Mouse (Mus musculus) adrenal gland, adult 18-20 months (tissue): ENCODE data around the gene Igf2. TPM values are rescaled to one million over a fixed set of nuclear protein-coding genes. Genes with fewer than 3 reads are reported as not detected.

Experiments used
- DNase-seq, 2 experiments: peaks; one replicate each; pipeline ENCODE4 v3.0.0; 2021 to 2022; ENCODE audit warnings: low spot score in 2 of 2
- total RNA-seq, 2 experiments: library from RNA; stranded (reverse); gene quantifications; 1 replicate in 1 of 2; 2 replicates in 1 of 2; pipeline ENCODE4 v1.2.3; 2021

Gene Igf2
- total RNA-seq, 2 experiments from 2014 or later: 15.2 to 22.1 TPM

DNA sequence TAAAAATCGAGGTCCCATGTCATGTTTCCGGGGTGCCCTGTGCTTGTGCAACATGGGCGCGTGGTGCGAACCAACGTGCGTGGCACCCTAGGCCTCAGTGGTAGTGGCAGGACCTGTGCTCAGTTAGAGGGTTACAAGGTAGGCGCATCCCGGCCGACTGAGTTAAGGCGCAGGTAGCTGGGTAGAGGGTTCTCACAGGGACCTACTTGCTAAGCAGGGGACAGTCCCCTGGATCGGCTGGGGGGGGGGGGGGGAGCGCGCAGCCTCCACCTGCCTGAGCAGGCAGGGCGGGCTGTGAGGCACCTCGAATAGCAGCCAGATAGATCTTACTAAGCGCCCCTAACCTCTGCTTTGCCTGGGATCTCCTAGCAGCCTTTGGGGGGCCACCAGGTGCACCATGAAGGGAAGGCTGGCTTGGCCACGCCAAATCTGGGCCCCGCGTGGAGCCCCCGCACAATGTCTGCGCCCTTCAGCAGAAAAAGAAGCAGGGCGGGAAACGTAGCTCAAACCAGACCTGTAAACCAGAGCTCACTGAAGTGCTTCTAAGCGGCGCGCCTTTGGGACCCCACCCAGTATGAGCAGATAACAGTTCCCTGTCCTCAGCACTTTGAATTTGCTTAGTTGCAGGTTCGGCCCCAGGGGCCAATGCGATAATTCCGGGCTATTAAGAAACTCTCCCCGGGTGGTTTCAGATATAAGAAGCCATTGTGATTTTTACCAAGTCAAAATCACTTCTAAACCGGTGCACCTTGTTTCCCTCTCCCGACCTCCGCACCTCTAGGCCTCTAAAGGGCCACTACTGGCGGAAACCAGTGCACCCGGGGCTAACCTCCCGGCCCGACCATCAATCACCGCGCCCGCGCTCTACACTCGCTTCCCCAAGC lies 6.6 kb downstream of the Igf2 start:
- no peak for DNase-seq

DNA sequence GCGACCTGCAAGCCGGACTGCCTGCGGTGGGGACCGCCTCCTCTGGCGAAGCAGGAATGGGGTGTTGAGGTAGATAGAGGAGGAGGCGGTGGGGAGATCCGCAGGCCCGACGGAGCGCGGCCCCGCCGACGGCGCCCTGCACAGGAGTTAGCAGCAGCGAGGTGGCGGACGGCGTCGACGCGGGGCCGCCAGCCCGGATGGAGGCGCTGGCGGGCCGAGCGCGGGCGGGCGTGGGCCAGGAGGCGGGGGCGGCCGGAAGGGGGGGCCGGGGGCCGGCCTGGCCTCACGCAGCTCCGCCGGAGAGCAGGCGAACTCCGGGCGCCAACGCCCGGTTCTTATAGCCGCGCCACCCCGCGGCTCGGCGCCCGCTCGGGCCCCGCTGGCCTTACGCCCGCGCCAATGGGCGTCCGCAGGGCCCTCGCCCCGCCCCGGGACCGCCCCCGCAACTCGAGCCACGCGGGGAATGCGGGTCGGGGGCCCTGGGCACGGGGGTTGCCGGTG lies 7.4 kb downstream of the Igf2 start:
- peak in 1 of 2 experiments; percentile 33 for DNase-seq

DNA sequence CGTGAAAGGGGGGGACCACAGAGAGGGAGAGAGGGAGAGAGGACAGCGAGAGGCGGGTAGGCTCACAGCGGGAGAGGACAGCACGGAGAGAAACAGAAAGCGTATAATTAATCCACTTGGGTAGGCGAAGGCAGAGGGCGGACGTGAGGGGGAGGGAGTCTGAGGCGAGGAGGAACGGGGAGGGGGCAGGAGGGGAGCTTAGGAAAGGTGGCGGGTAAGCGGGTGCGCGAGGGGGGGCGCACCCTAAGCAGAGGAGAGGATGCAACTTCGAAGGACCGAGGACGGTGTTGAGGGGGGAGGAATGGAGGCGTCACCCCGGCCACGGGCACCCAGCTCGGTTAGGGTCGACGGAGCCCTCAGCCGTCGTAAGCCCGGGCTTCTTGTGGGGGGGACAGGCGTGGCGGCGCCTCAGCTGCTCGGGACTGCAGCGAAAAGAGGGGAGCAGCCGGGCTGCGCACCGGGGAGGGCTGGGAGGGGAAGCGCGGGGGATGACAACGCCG lies 7.9 kb downstream of the Igf2 start:
- DNase-seq: no peak

DNA sequence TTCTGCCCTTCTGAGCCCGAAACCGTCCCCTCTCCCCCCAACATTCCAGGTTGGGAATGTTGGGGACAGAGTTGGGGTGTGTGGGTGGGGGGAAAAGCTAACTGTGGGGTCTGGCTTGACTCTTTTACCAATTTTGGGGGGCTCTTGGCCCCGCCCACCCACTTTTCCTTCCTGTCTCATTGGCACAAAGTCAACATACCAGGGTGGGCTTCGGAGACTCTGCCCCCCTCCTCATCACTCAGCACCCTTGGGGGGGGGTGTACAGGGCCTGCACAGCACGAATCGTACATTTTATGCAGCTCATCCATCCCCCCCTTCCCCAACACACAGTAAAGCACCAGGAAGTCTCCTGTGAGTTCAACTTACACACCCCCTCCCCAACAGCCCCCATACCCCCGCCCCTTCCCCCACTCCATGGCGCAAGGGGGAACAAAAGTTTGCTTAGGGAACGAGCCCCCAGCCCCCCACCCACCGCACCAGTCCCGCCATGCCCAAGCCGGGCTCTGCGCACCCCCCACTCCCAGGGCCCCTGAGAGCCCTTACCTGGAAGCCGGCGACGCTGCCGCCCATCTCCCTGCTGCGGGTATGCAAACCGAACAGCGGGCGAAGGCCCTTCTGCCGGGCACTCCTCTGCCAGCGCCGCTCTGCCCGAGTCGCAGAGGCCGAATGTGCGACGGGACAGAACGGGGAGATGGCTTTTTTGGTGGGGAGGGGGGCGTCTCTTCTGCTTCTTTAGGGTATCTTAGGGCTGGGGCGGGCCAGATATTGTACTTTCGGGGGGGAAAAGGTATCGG lies 8.6 kb downstream of the Igf2 start:
- DNase-seq: no peak

DNA sequence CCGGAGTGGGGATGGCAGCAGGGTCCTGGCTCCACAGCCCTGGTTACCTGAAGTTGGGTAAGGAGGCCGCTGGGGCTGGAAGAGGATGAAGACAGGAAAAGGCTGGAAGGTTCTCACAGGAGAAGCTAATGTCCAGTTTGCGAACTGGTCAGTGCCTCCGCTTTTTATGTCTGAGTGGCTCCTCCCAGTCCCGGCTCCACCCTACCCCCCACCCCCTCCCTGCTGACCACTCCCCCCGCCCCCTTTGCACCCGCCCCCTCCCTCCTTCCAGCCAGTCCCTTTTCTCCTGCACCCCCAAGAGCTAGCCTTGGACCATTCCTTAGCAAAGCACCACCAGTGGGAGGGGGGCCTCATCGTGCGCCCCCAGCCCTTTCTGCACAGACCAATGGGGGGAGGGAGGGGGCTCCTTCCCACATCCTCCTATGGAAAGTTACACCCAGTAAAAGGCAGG lies 9.2 kb downstream of the Igf2 start:
- DNase-seq: no peak

DNA sequence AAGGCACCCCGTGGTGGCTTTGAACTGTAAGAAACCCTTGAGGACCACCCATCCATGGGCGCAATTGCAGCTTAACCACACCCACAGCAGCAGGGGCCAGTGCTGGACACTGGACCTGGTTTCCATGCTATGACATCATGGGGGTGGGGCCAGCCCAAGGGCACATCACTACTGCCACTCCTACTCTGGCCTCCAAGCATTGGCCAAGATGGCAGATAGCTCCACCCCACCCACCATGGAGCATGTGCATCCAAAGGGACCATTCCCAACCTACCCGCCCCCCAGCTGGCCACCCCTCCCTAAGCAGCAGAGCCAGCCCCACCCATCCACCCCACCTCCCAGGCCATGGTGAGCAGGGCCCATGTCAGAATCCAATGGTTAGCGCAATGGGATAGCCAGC lies 10.6 kb downstream of the Igf2 start:
- DNase-seq: no peak

DNA sequence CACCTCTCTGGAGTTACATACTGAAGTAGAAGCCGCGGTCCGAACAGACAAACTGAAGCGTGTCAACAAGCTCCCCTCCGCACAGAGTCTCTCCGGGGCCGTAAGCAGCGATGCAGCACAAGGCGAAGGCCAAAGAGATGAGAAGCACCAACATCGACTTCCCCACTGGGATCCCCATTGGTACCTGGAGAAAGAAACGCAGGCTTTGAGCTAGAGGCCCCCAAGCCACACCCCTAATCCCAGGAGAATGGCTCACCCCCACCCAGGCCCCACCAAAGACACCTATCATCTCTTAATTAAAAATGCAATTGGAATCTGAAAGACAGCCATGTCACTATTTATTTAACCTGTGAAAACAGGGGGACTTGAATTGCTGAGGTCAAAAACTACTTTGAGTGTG lies 11.0 kb downstream of the Igf2 start:
- DNase-seq: no peak

DNA sequence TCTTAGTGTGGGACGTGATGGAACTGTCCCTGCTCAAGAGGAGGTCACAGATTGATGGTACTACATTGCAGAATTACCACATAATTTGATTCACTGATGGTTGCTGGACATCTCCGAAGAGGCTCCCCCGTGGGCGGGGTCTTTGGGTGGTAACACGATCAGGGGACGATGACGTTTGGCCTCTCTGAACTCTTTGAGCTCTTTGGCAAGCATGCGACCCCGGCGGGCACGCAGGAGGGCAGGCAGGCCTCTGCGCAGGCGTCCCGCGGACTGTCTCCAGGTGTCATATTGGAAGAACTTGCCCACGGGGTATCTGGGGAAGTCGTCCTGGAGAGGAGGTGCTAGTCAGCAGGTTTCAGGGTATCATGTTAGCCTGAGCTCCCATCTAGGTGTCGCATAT lies 12.9 kb downstream of the Igf2 start:
- DNase-seq: no peak

DNA sequence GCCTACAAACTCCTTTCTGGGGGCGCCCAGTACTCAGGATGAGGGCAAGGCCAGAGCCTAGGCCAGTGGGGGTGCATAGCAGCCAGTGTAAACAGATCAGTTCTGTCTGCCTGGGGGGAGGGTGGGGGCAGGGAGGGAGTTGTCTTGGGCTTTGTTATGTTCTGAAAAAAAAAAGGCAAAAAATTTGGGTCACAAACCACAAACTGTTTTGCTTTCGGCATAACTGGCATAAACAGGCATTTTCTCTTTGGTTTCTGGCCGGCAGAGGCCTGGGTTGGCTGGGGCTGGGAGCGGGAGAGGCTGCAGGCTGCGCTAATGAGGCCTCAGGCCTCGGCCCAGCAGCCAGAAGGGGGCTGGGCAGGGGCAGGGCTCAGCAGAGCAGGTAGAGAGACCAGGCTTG lies 19.9 kb downstream of the Igf2 start:
- no peak for DNase-seq

DNA sequence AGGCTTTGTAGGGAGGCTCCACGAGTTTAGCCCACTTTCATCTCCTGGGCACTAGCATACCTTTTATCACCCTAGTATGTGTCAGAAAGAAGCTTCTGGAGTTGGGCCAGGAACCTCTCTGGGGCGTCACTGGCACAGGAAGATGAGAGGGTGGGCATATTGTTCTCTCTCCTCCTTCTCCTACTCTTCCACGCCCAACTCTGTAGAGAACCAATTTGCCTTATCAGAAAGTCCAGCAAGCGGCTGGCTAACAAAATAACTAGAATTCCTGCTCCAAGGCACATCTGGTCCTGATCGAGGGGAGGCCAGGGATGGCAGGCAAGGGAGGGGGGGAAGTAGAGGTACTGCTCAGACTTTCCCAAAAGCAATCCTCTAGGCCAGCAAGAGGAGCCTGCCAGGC lies 21.6 kb downstream of the Igf2 start:
- DNase-seq: no peak

DNA sequence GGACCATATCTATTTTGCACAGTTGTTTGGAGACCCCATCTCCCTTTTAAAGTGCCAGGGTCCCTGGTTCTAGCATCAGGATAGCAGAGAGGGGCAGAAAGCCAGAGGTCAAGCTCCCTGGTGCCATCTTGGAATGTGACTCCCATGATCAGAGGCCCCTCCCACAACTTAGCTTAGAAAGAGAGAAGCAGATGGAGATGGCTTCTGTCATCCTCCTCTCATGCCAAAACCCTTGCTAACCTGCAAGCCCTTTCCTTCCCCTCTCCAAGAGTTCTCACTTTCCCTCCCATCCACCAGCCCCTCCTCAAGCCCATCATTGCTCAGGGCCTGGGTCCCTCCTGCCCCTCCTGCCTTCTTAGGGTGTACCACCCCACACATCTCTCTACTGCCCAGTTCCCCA lies 30.4 kb downstream of the Igf2 start:
- no peak for DNase-seq

DNA sequence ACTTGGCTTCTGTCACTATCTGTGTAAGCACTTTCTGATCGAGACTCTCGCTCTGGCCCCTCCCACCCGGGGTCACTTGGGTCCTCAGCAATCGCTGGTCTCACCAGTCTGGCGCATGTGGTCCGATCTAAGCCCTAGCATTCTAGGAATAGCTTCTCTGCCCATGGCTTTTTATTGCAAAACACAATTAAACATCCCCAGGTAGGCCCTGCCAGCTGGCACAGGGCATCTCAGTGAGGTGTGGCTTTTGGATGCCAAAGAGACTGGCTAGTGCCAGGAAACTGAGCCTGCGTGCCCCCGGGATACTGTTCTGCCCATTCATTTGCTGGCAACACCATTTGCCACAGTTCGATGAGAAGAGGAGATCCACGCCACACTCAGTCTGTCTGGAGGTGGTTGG lies 35.9 kb downstream of the Igf2 start:
- no peak for DNase-seq

DNA sequence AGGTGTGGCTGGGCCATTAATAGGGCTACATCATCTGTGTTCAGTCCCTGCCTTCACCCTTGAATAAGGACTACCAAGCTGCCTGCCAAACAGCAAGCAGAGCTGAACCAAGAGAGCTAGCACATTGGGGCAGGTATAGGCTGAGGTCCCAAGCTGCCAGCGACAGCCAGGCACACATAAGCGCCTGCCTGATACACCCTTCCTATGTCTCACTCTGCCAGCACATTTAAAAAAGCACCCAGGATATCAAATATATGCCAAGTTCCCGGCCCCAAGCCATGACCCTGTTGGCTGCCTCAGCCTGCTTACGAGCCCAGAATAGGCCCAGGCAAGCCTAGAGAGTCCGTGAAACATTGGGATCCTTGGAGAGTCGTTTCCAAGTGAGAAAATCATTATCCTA lies 36.8 kb downstream of the Igf2 start:
- no peak for DNase-seq

DNA sequence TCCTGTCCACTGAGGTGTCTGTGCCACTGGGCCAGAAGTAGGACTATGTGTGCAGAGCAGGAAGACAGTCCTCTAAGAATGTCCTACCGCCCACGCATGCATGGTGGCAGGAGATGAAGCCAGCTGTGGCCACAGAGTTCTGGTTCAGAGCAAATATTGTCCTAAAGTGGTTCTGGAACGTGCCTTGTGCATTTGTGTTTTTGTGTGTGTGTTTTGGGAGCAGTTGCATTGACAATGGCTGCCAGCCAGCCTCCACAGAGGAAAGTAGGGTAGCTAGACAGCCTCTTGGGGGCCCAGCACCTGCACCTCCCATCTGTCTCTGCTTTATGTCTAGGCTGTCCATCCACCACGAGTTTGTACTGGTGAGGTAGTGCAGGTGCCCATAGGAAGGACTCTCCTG lies 44.4 kb downstream of the Igf2 start:
- no peak for DNase-seq

DNA sequence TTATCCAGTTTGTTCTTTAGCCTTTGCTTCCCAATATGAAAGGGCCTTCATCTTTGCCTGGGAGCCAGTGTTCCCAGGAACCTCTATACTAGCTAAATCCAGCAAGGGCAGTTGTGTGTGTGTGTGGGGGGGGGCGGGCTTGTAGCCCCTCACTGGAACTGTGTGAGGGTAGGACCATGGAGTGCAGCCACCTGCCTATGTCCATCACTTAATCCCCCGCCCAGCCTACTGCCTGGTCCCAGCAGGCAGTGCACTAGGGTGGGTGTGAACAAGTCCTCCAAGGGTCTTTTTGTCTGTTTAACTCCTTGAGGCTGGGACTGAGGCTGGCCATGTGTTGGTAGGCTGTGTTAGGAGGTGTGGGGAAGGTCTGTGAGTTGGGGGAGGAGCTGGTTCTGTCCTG lies 53.5 kb downstream of the Igf2 start:
- DNase-seq: no peak

DNA sequence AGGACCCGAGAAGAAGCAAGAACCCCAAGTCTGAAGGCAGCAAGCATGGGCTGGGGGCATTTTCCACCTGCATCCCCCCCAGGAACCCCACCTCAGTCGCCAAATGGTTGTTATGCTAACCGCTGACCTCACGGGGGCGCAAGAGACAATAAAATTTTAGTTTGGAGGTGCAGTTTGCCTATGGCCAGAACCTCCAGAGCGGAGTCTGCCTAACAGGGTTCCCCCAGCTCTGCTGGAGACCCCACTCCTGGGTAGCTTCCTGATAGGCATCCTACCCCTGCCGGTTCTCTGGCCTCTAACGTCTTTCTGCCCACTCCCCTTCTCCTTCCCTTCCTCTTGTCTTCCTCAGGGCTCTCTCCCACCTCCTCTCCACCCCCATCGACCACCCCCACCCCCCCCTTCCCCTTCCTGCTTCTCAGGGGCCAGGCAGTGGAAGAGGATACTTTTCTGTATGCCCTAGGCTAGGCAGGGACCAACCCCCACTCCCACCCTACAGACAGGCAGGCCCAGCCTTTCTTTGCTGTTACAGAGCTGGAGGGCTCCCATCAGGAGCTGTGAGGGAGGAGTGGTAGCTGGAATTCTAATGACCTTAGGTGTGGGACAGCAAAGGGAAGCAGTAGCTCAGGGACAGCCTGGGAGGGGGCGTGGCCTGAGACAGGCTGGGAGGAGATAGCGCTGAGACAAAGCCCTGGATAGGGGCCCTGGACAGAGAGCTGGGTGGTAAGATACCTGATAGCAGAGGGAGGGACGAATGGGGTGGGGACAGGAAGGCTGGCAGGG lies 55.8 kb downstream of the Igf2 start:
- peak; percentile 56 to 68 for DNase-seq

DNA sequence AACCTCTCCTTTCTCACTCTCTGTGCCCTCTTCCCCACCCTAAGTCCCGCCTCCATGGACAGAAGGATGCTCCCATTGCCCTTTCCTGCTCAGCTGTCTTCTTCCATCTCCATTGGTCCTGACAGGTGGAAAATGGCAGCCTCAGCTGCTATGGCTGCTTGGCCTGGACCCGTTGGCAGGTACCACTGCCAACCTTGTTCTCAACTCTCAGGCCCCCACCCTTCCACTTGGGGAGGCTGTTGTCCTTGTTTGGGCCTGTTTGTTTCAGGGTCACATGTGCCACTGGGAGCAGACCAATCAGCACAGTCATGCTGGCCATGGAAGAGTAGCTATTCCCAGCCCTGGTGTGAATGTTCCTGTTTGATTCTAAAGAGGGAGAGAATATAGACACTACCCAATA lies 65.7 kb downstream of the Igf2 start:
- DNase-seq: no peak
